Mouse (Mus musculus) cortical plate, adult 2 months (tissue): Measurements from ENCODE around the gene Agfg2. TPM values are rescaled to one million over a fixed set of nuclear protein-coding genes. Genes with fewer than 3 reads are reported as not detected.

Experiments used
- H3K27ac ChIP-seq: fragments of 200-500 bp; 2 replicates; pipeline ENCODE4 v1.5.1; 2012; ENCODE audit warnings: low read length, control low read depth, inconsistent platforms; ENCODE audit not compliant: insufficient read depth
- H3K4me1 ChIP-seq: fragments of 200-500 bp; 2 replicates; pipeline ENCODE4 v1.6.1; 2011; ENCODE audit warnings: low read length; ENCODE audit not compliant: control insufficient read depth, insufficient read depth
- H3K4me3 ChIP-seq: fragments of 200-500 bp; 2 replicates; pipeline ENCODE4 v1.5.1; 2011; ENCODE audit warnings: mild to moderate bottlenecking, low read length, control low read depth; ENCODE audit not compliant: insufficient read depth
- CTCF ChIP-seq: fragments of 200-500 bp; IDR thresholded peaks from 2 replicates; pipeline ENCODE4 v1.5.1; 2011; ENCODE audit warnings: mild to moderate bottlenecking, control low read depth, low read length; ENCODE audit not compliant: insufficient read depth; ENCODE audit errors: extremely low read depth
- POLR2A ChIP-seq: fragments of 200-500 bp; IDR thresholded peaks from 2 replicates; pipeline ENCODE4 v1.6.1; 2011; ENCODE audit warnings: mild to moderate bottlenecking, low read length, control low read depth; ENCODE audit not compliant: insufficient read depth; ENCODE audit errors: extremely low read depth
- polyA plus RNA-seq: library from polyadenylated mRNA; depleted of rRNA; stranded (reverse); fragments of >200 nt; gene quantifications from 2 replicates; pipeline ENCODE4 v1.2.3, GENCODE M21; 2012; rRNA removed

The Agfg2 gene
- polyA plus RNA-seq, 1 experiment, result 35.7 TPM

- TF ChIP-seq POLR2A, result no peak
- no peak for TF ChIP-seq CTCF
- H3K4me3 ChIP-seq, result peak overlapping the region; percentile 71
- H3K27ac ChIP-seq, result no peak overlapping the region
- H3K4me1 ChIP-seq, result peaks cover 4% of the 10 kb centered on the region
These were observed 83.2 kb downstream of the Agfg2 start for GRCm38 (mm10) chr5:137601365-137601729.

DNA sequence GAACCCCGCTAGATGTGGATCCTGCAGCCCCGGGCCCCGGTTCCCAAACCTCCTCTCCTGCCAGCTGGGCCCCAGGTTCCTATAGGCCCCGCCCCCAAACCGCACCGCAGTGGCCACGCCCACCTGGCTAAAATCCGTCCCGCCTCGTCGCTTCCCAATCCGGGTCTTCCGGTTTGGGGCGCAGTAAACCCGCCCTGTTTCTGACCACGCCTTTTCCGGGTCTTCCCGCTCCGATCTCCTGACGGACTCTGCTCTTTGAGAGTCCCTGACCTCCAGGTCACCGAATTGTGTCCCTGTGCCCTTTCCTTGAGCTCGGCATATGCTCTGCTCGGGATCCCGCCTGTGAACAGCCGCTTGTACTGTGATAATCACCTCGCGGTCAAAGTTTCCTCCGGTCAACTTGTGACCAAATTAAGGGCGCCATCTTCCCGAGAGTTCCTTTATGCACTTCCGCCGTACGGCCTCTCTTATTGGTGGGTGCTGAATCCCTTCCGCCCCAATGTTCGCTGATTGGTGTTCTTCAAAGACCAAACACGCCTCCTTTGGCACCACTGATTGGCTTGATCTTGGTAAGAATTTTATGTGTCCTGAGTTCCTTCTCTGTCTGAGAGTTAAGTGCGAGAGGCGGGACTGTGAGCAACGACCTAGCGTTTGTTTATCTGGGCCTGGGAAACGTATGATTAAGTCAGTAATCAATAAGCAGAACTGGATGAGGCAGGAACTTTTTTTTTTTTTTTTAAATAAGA, 83.7 kb downstream of the Agfg2 start, which contains the start of gene Mospd3:
Gene Mospd3 (minus strand): TSS at position 440 of the 746 bp plus-strand sequence.
- H3K4me1 ChIP-seq, result peaks cover 4% of the 10 kb centered on the region
- peak within 1 kb of the TSS; percentile 71 for H3K4me3 ChIP-seq
- H3K27ac ChIP-seq, result peak within 1 kb of the TSS; percentile 58
- no peak for TF ChIP-seq CTCF
- TF ChIP-seq POLR2A, result peak; percentile 52; the same call in 1 of the 2 replicates

Other genes starting within 250 kb of the Agfg2 start
- 0.15 and 0.21 TPM in 2 replicates for gene Zan, start 207.7 kb downstream of the Agfg2 start, polyA plus RNA-seq
- gene Pop7, start 182.2 kb downstream of the Agfg2 start, polyA plus RNA-seq, result 46.4 and 48.5 TPM in 2 replicates
- gene Gigyf1, start 166.2 kb downstream of the Agfg2 start, polyA plus RNA-seq, result 41.0 and 50.2 TPM in 2 replicates
- not detected in 2 replicates for gene Epo, start 151.5 kb downstream of the Agfg2 start, polyA plus RNA-seq
- 653 and 687 TPM in 2 replicates for gene Gnb2, start 151.2 kb downstream of the Agfg2 start, polyA plus RNA-seq
- 179 and 199 TPM in 2 replicates for gene Actl6b, start 131.2 kb downstream of the Agfg2 start, polyA plus RNA-seq
- gene Tfr2, start 114.9 kb downstream of the Agfg2 start, polyA plus RNA-seq, result 22.3 and 25.5 TPM in 2 replicates
- gene Mospd3, start 83.7 kb downstream of the Agfg2 start, polyA plus RNA-seq, result 45.1 and 45.3 TPM in 2 replicates
- gene Pcolce, start 70.9 kb downstream of the Agfg2 start, polyA plus RNA-seq, result 12.6 and 13.6 TPM in 2 replicates
- gene Fbxo24, start 55.7 kb downstream of the Agfg2 start, polyA plus RNA-seq, result 0.23 and 0.29 TPM in 2 replicates
- gene Lrch4, start 55.6 kb downstream of the Agfg2 start, polyA plus RNA-seq, result 11.5 and 15.0 TPM in 2 replicates
- gene Gm20605, start 55.6 kb downstream of the Agfg2 start, polyA plus RNA-seq, result 11.0 and 12.6 TPM in 2 replicates
- 24.6 and 26.0 TPM in 2 replicates for gene Sap25, start 43.4 kb downstream of the Agfg2 start, polyA plus RNA-seq
- gene Irs3, start 39.0 kb downstream of the Agfg2 start, polyA plus RNA-seq, result 0.09 and 0.25 TPM in 2 replicates
- gene Nyap1, start 56.9 kb upstream of the Agfg2 start, polyA plus RNA-seq, result 69.7 and 74.8 TPM in 2 replicates
- gene Tsc22d4, start 61.0 kb upstream of the Agfg2 start, polyA plus RNA-seq, result 365 and 366 TPM in 2 replicates
- gene Ppp1r35, start 94.1 kb upstream of the Agfg2 start, polyA plus RNA-seq, result 26.9 and 27.6 TPM in 2 replicates
- gene Mepce, start 102.9 kb upstream of the Agfg2 start, polyA plus RNA-seq, result 37.8 and 38.1 TPM in 2 replicates
- 11.3 and 12.6 TPM in 2 replicates for gene Zcwpw1, start 103.1 kb upstream of the Agfg2 start, polyA plus RNA-seq
- 1.1 and 1.3 TPM in 2 replicates for gene Pilra, start 151.6 kb upstream of the Agfg2 start, polyA plus RNA-seq
- 0.08 TPM in 1 of 2 replicates, not detected in the other for gene Pilrb1, start 173.4 kb upstream of the Agfg2 start, polyA plus RNA-seq
- 0.42 and 0.44 TPM in 2 replicates for gene Pilrb2, start 187.1 kb upstream of the Agfg2 start, polyA plus RNA-seq
- 1.2 and 1.6 TPM in 2 replicates for gene Cyp3a13, start 236.9 kb upstream of the Agfg2 start, polyA plus RNA-seq